Mouse (Mus musculus) neural tube, embryonic 13.5 days (tissue): ENCODE measurements at regions not wholly inside any gene's neighbourhood (a gene's known extent, or its start where the extent isn't known, plus 50 kb on each side); places are given as distances from the start of the nearest gene placed in this dataset.

Experiments
- ATAC-seq: fragments of 200-750 bp; cut with Nextera tagmentation; 2 replicates; pipeline ENCODE4 v1.8.0; 2017; ENCODE audit warnings: low read depth, mild to moderate bottlenecking, moderate TSS enrichment, moderate library complexity
- H3K27ac ChIP-seq: fragments of 300-500 bp; sonication (generic); replicated peaks from 2 replicates; pipeline ENCODE4 v1.5.1; 2015; ENCODE audit warnings: moderate library complexity, mild to moderate bottlenecking, inconsistent platforms
- H3K27me3 ChIP-seq: fragments of 300-500 bp; sonication (generic); 2 replicates; pipeline ENCODE4 v1.6.1; 2015; ENCODE audit warnings: mild to moderate bottlenecking, inconsistent platforms
- H3K36me3 ChIP-seq: fragments of 300-500 bp; sonication (generic); 2 replicates; pipeline ENCODE4 v1.6.1; 2015; ENCODE audit warnings: mild to moderate bottlenecking, inconsistent platforms
- H3K4me1 ChIP-seq: fragments of 300-500 bp; sonication (generic); replicated peaks from 2 replicates; pipeline ENCODE4 v1.6.1; 2015; ENCODE audit warnings: inconsistent platforms
- H3K4me2 ChIP-seq: fragments of 300-500 bp; sonication (generic); 2 replicates; pipeline ENCODE4 v1.6.1; 2015; ENCODE audit warnings: inconsistent platforms, mild to moderate bottlenecking, moderate library complexity
- H3K4me3 ChIP-seq: fragments of 300-500 bp; sonication (generic); 2 replicates; pipeline ENCODE4 v1.5.1; 2015; ENCODE audit warnings: mild to moderate bottlenecking, inconsistent platforms
- H3K9ac ChIP-seq: fragments of 300-500 bp; sonication (generic); 2 replicates; pipeline ENCODE4 v1.6.1; 2015; ENCODE audit warnings: moderate library complexity, mild to moderate bottlenecking, inconsistent platforms
- H3K9me3 ChIP-seq: fragments of 300-500 bp; sonication (generic); 2 replicates; pipeline ENCODE4 v1.6.1; 2016; ENCODE audit warnings: inconsistent platforms
- WGBS: fragments of 180-500 bp; shearing (Covaris S2); methylation state at CpG from one replicate; pipeline ENCODE4 v1.1.7; 2015; 5-methylcytosine and 5-hydroxymethylcytosine counted together

DNA sequence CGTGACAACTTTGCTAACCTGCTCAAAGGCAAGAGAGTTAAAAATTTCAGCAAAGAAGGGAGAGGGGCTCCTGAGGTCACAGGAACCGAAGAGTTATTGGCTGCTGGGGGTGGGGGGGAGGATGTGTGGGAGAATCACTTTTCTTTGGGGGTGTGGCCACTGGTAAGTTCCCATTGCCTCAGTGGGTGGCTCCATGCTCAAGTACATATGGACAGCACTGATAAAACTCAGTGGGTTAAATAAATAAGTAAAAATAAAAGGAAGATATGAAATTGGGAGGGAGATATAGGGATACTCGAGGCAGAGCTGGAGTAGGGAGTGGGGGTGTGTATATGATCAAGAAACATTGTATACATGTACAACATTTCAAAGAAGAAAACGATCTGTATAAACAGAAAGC is 61.2 kb upstream of the Tns3 start:
- Histone ChIP-seq H3K4me3 (no peak overlapping the region), H3K27ac (no peak overlapping the region), H3K9ac (no peak overlapping the region), H3K4me1 (no peaks in the 10 kb centered on the region), H3K4me2 (no peak overlapping the region), H3K36me3 (no peaks in the 10 kb centered on the region), H3K27me3 (no peaks in the 10 kb centered on the region), H3K9me3 (no peaks in the 10 kb centered on the region)
- no peak for ATAC-seq
- 76% methylated on average over 4 of the region's 4 CpGs for WGBS

DNA sequence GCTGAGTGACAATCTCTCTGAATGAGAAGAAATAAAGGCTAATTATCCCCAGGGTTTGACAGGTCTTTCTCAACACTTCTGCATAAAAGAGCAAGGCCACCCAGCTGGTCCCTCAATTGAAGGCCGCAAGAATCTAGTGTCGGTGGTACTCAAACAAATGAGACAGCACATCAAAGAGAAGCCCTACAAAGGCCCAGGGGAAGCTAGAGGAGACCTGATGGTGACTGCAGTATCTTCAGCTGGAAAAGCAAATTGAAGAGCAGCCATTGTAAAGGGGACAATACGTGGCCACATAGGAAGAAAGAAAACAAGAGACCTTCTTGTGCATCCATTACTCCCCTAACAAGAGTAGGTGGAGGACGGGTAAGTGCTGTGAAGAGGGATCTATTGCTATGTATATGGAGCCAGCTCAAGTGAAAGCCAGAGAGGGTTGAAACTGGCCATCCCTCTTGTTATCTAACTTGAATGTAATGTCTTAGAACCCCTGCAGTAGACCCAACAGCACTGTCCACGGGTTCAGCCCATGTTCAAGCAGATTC is 58.8 kb upstream of the Tns3 start:
- 6% methylated on average over 5 of the region's 5 CpGs for WGBS
- Histone ChIP-seq H3K9ac (no peak overlapping the region), H3K27ac (no peak overlapping the region), H3K4me1 (no peaks in the 10 kb centered on the region), H3K27me3 (no peaks in the 10 kb centered on the region), H3K9me3 (no peaks in the 10 kb centered on the region), H3K4me2 (no peak overlapping the region), H3K36me3 (no peaks in the 10 kb centered on the region), H3K4me3 (no peak overlapping the region)
- no peak for ATAC-seq

DNA sequence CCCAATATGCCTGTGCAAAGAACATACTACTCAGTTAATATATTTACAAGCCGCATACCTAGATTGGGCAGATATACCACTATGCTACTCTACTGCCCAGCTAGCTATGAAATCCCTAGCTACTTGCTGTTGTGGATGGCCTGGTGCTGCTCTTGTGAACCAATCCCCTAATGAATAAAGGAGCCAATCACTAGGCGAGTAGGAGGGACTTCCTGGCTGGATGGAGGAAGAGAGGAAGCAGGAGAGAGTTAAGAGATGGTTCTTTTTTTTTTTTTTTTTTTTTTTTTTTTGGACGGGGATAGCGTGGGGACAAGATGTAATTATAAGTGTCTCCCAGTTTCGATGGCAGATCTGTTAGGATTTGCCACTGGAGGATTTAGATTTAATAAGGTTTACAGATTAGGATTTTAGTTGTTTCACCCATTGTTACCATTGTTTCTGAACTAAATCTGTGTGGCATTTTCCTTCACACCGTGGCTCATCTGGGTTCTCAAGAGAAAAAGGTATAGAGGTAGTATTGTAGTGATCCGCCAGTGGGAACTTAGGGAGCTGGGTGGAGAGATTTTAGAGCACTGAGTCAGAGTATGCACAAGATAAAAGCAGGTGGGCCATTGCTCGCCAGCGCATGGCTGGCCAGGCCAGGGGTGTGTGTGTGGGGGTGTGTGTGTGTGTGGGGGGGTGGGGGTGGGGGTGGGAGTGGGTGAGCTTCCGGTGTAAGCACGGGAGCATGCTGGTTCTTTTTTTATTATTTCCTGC is 55.1 kb upstream of the Tns3 start:
- H3K4me2 ChIP-seq: no peak overlapping the region
- peaks cover 6% of the 10 kb centered on the region; the same call in 1 of the 2 replicates for H3K4me1 ChIP-seq
- no peak overlapping the region for H3K27ac ChIP-seq
- H3K36me3 ChIP-seq: no peaks in the 10 kb centered on the region
- no peak overlapping the region for H3K4me3 ChIP-seq
- H3K9me3 ChIP-seq: no peaks in the 10 kb centered on the region
- H3K27me3 ChIP-seq: no peaks in the 10 kb centered on the region
- no peak for ATAC-seq
- WGBS: 93% methylated on average over 11 of the region's 11 CpGs
- no peak overlapping the region for H3K9ac ChIP-seq

DNA sequence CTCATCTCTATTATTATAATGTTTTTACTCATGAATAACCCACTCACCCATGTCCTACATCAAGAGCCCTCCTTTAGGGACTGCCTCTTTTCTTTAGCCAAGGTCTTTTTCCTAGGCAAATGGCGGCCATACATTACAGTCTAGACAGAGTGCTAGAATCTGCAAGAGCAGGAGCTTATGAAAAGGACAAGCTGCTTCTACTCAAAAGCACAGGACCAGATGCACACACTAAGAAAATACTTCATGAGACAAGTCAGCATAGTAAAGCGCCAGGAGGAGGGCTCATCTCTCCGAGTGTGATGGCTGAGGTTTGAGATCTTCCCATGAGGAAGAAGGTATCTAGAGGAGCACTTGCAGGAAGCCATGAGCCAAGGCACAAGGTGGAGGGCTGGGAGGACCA is 53.4 kb upstream of the Tns3 start:
- Histone ChIP-seq H3K9ac (no peak overlapping the region), H3K27ac (no peak overlapping the region), H3K4me3 (no peak overlapping the region), H3K27me3 (no peaks in the 10 kb centered on the region), H3K4me1 (peaks cover 6% of the 10 kb centered on the region; the same call in 1 of the 2 replicates), H3K36me3 (no peaks in the 10 kb centered on the region), H3K9me3 (no peaks in the 10 kb centered on the region), H3K4me2 (no peak overlapping the region)
- 96% methylated on average over 3 of the region's 3 CpGs for WGBS
- no peak for ATAC-seq

DNA sequence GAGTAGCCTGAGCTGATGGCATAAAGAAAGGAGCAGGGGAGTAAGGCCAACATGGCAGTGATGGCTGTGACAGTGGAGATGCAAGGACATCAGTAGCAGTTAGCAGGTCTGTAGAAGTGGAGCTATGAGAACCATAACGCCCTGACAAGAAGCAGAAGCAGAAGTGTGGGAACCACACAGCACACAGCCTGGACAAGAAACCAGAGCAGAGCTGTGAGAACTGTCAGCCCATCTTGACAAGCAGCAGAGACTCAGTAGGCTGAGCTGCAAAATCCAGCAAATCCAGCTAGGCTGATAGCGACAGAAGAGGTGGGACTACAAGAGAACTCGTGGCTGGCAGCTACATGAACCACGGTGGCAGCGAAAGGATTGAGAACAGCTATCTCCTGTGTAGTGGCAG is 52.5 kb upstream of the Tns3 start:
- Histone ChIP-seq H3K4me3 (no peak overlapping the region), H3K9me3 (no peaks in the 10 kb centered on the region), H3K9ac (no peak overlapping the region), H3K4me1 (peaks cover 6% of the 10 kb centered on the region; the same call in 1 of the 2 replicates), H3K27me3 (no peaks in the 10 kb centered on the region), H3K27ac (no peak overlapping the region), H3K4me2 (no peak overlapping the region), H3K36me3 (no peaks in the 10 kb centered on the region)
- WGBS: 91% methylated on average over 5 of the region's 5 CpGs
- no peak for ATAC-seq

DNA sequence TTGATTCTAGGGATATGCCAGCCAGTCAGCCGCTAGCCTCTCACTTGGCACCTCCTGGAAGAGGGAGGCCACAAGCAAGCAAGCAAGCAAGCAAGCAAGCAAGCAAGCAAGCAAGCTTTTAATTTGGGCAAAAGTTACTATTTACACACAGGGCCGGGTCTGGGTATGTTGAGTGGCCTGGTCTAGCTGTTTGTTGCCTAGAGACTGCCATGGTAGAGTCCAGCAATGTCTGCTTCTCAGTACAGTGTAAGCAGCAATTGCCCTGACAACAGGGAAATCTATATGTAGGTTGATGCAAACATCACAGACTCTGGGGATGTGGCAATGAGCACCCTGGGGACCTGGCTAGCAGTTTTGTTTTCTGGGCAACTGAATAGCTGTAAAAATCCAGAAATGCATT is 51.4 kb upstream of the Tns3 start:
- no peak overlapping the region for H3K27ac ChIP-seq
- WGBS: 58% methylated on average over 2 of the region's 2 CpGs
- no peaks in the 10 kb centered on the region for H3K9me3 ChIP-seq
- H3K9ac ChIP-seq: no peak overlapping the region
- no peak overlapping the region for H3K4me2 ChIP-seq
- no peaks in the 10 kb centered on the region for H3K36me3 ChIP-seq
- no peak overlapping the region for H3K4me3 ChIP-seq
- H3K27me3 ChIP-seq: no peaks in the 10 kb centered on the region
- peaks cover 6% of the 10 kb centered on the region; the same call in 1 of the 2 replicates for H3K4me1 ChIP-seq
- peak; percentile 79; the same call in 1 of the 2 replicates for ATAC-seq
